Mouse (Mus musculus) heart, embryonic 16.5 days (tissue): ENCODE results near the gene Sprn. TPM values are rescaled to one million over a fixed set of nuclear protein-coding genes. Genes with fewer than 3 reads are reported as not detected.
A peak's percentile ranks its signal among the peaks of the same experiment; 100 is the strongest.

Experiments used
- ATAC-seq: fragments of 200-750 bp; cut with Nextera tagmentation; replicated peaks from 2 replicates; pipeline ENCODE4 v1.8.0; 2017; ENCODE audit warnings: moderate number of reproducible peaks; ENCODE audit not compliant: insufficient read depth, low FRiP score; ENCODE audit errors: extremely low read depth
- H3K27ac ChIP-seq: fragments of 300-500 bp; sonication (generic); 2 replicates; pipeline ENCODE4 v1.5.1; 2014; ENCODE audit warnings: mild to moderate bottlenecking, low read length, control low read depth, moderate library complexity
- H3K27me3 ChIP-seq: fragments of 300-500 bp; sonication (generic); 2 replicates; pipeline ENCODE4 v1.6.1; 2014; ENCODE audit warnings: low read length, mixed read lengths; ENCODE audit not compliant: control insufficient read depth, insufficient read depth
- H3K36me3 ChIP-seq: fragments of 300-500 bp; sonication (generic); 2 replicates; pipeline ENCODE4 v1.6.1; 2014; ENCODE audit not compliant: control insufficient read depth, insufficient read depth
- H3K4me1 ChIP-seq: fragments of 300-500 bp; sonication (generic); 2 replicates; pipeline ENCODE4 v1.6.1; 2014; ENCODE audit warnings: low read length, mixed read lengths; ENCODE audit not compliant: control insufficient read depth, insufficient read depth
- H3K4me2 ChIP-seq: fragments of 300-500 bp; sonication (generic); 2 replicates; pipeline ENCODE4 v1.6.1; 2014; ENCODE audit warnings: low read depth, mild to moderate bottlenecking, control low read depth, low read length
- H3K4me3 ChIP-seq: fragments of 300-500 bp; sonication (generic); 2 replicates; pipeline ENCODE4 v1.5.1; 2014; ENCODE audit warnings: mild to moderate bottlenecking, control low read depth, low read length
- H3K9ac ChIP-seq: fragments of 300-500 bp; sonication (generic); 2 replicates; pipeline ENCODE4 v1.6.1; 2014; ENCODE audit warnings: low read length, control low read depth
- H3K9me3 ChIP-seq: fragments of 300-500 bp; sonication (generic); replicated peaks from 2 replicates; pipeline ENCODE4 v1.6.1; 2016; ENCODE audit warnings: low read length; ENCODE audit not compliant: control insufficient read depth
- WGBS: fragments of 180-500 bp; shearing (Covaris S2); extraction: QIAGEN DNeasy Blood & Tissue Kit; methylation state at CpG from one replicate; pipeline ENCODE4 v1.1.7; 2014; 5-methylcytosine and 5-hydroxymethylcytosine counted together
- polyA plus RNA-seq: library from polyadenylated mRNA; unstranded; fragments of >200 nt; fragmentation: Nextera tagmentation; extraction: Ambion mirVana; gene quantifications from 2 replicates; pipeline ENCODE4 v1.2.1, GENCODE M21; 2015

Sprn gene
- polyA plus RNA-seq, 1 experiment from 2014 or later = 0.12 TPM

GRCm38 (mm10) chr7:140164664-140165063, 10.0 kb upstream of the Sprn start, which contains the start of gene Olfr522:
Gene Olfr522 (minus strand): TSS chr7:140164764.
- H3K36me3 ChIP-seq = no peaks in the 10 kb centered on the region
- H3K27ac ChIP-seq = no peak within 1 kb of the TSS
- ATAC-seq = no peak
- no peak within 1 kb of the TSS for H3K9ac ChIP-seq
- WGBS = 56% methylated on average over 7 of the region's 7 CpGs
- no peaks in the 10 kb centered on the region for H3K9me3 ChIP-seq
- no peaks in the 10 kb centered on the region for H3K4me1 ChIP-seq
- no peak within 1 kb of the TSS for H3K4me2 ChIP-seq
- no peak within 1 kb of the TSS for H3K4me3 ChIP-seq
- H3K27me3 ChIP-seq = 0 out of 2 replicates have a peak, but pooled peaks cover 2% of the 10 kb centered on the region

GRCm38 (mm10) chr7:140160363-140160762, 5.7 kb upstream of the Sprn start:
- Histone ChIP-seq H3K9me3 (no peaks in the 10 kb centered on the region), H3K4me1 (no peaks in the 10 kb centered on the region), H3K9ac (no peak overlapping the region), H3K4me2 (no peak overlapping the region), H3K4me3 (no peak overlapping the region), H3K27me3 (peaks cover 14% of the 10 kb centered on the region), H3K27ac (no peak overlapping the region), H3K36me3 (no peaks in the 10 kb centered on the region)
- 82% methylated on average over 3 of the region's 3 CpGs for WGBS
- ATAC-seq = no peak

- 23% methylated on average over 4 of the region's 4 CpGs for WGBS
- peaks cover 37% of the 10 kb centered on the region for H3K27me3 ChIP-seq
- peak overlapping the region; percentile 48 for H3K4me2 ChIP-seq
- H3K9ac ChIP-seq = peak overlapping the region; percentile 58; the same call in 1 of the 2 replicates
- peaks cover 9% of the 10 kb centered on the region for H3K4me1 ChIP-seq
- no peaks in the 10 kb centered on the region for H3K9me3 ChIP-seq
- ATAC-seq = no peak
- no peaks in the 10 kb centered on the region for H3K36me3 ChIP-seq
- H3K27ac ChIP-seq = no peak overlapping the region
- no peak overlapping the region; the same call in 1 of the 2 replicates for H3K4me3 ChIP-seq
Observed at GRCm38 (mm10) chr7:140153829-140154217, 854 bp downstream of the Sprn start.

GRCm38 (mm10) chr7:140153383-140153782, 1.3 kb downstream of the Sprn start:
- H3K4me1 ChIP-seq = peaks cover 9% of the 10 kb centered on the region
- no peaks in the 10 kb centered on the region for H3K36me3 ChIP-seq
- H3K4me2 ChIP-seq = peak overlapping the region; percentile 60
- ATAC-seq = no peak
- H3K27ac ChIP-seq = no peak overlapping the region
- H3K4me3 ChIP-seq = peak overlapping the region; percentile 38
- WGBS = 5% methylated on average over 28 of the region's 28 CpGs
- H3K9ac ChIP-seq = peak overlapping the region; percentile 58
- H3K27me3 ChIP-seq = peaks cover 37% of the 10 kb centered on the region
- no peaks in the 10 kb centered on the region for H3K9me3 ChIP-seq

- Histone ChIP-seq H3K4me2 (no peak overlapping the region), H3K27ac (no peak overlapping the region), H3K9me3 (no peaks in the 10 kb centered on the region), H3K27me3 (no peaks in the 10 kb centered on the region), H3K36me3 (peaks cover 6% of the 10 kb centered on the region), H3K4me1 (no peaks in the 10 kb centered on the region), H3K4me3 (no peak overlapping the region), H3K9ac (no peak overlapping the region)
- WGBS = 84% methylated on average over 4 of the region's 4 CpGs
- ATAC-seq = no peak
Observed at GRCm38 (mm10) chr7:140144550-140144949, 10.1 kb downstream of the Sprn start.

GRCm38 (mm10) chr7:140141350-140141749, 13.3 kb downstream of the Sprn start:
- no peak for ATAC-seq
- Histone ChIP-seq H3K4me3 (no peak overlapping the region), H3K9me3 (no peaks in the 10 kb centered on the region), H3K27ac (no peak overlapping the region), H3K4me1 (peaks cover 4% of the 10 kb centered on the region), H3K36me3 (no peaks in the 10 kb centered on the region), H3K4me2 (no peak overlapping the region), H3K9ac (no peak overlapping the region), H3K27me3 (no peaks in the 10 kb centered on the region)
- 6% methylated on average over 14 of the region's 14 CpGs for WGBS

GRCm38 (mm10) chr7:140138021-140138310, 16.7 kb downstream of the Sprn start:
- H3K4me3 ChIP-seq = peak overlapping the region; percentile 81
- H3K9me3 ChIP-seq = no peaks in the 10 kb centered on the region
- peaks cover 3% of the 10 kb centered on the region; the same call in 1 of the 2 replicates for H3K36me3 ChIP-seq
- H3K9ac ChIP-seq = peak overlapping the region; percentile 88
- H3K4me2 ChIP-seq = peak overlapping the region; percentile 83
- peak overlapping the region; percentile 83 for H3K27ac ChIP-seq
- ATAC-seq = no peak
- no peaks in the 10 kb centered on the region for H3K27me3 ChIP-seq
- H3K4me1 ChIP-seq = peaks cover 4% of the 10 kb centered on the region
- WGBS = 0% methylated on average over 8 of the region's 8 CpGs

GRCm38 (mm10) chr7:140137135-140138020, 17.3 kb downstream of the Sprn start, which contains the start of gene Mtg1:
Gene Mtg1 (plus strand): TSS chr7:140137564.
- WGBS = 2% methylated on average over 39 of the region's 39 CpGs
- Histone ChIP-seq H3K36me3 (peaks cover 3% of the 10 kb centered on the region; the same call in 1 of the 2 replicates), H3K9ac (peak within 1 kb of the TSS; percentile 88), H3K4me1 (peaks cover 4% of the 10 kb centered on the region), H3K9me3 (no peaks in the 10 kb centered on the region), H3K4me2 (peak within 1 kb of the TSS; percentile 83), H3K27ac (peak within 1 kb of the TSS; percentile 83), H3K27me3 (no peaks in the 10 kb centered on the region), H3K4me3 (peak within 1 kb of the TSS; percentile 81)
- ATAC-seq = peak; percentile 97

GRCm38 (mm10) chr7:140135106-140135770, 19.4 kb downstream of the Sprn start:
- no peak overlapping the region for H3K9ac ChIP-seq
- no peak overlapping the region for H3K4me3 ChIP-seq
- no peaks in the 10 kb centered on the region for H3K27me3 ChIP-seq
- WGBS = 76% methylated on average over 5 of the region's 5 CpGs
- H3K9me3 ChIP-seq = no peaks in the 10 kb centered on the region
- ATAC-seq = no peak
- no peak overlapping the region for H3K4me2 ChIP-seq
- H3K4me1 ChIP-seq = peaks cover 4% of the 10 kb centered on the region
- peaks cover 6% of the 10 kb centered on the region for H3K36me3 ChIP-seq
- no peak overlapping the region for H3K27ac ChIP-seq
